Mouse (Mus musculus) hindbrain, embryonic 16.5 days (tissue): ENCODE data around the gene Hcar2. TPM values are rescaled to one million over a fixed set of nuclear protein-coding genes. Genes with fewer than 3 reads are reported as not detected.

Source experiments
- ATAC-seq: fragments of 200-750 bp; cut with Nextera tagmentation; 2 replicates; pipeline ENCODE4 v1.8.0; 2017; ENCODE audit warnings: moderate TSS enrichment, moderate library complexity
- H3K27ac ChIP-seq: fragments of 300-500 bp; sonication (generic); 2 replicates; pipeline ENCODE4 v1.5.1; 2014; ENCODE audit warnings: low read depth, mild to moderate bottlenecking, control low read depth, low read length, moderate library complexity
- H3K27me3 ChIP-seq: fragments of 300-500 bp; sonication (generic); replicated peaks from 2 replicates; pipeline ENCODE4 v1.6.1; 2014; ENCODE audit warnings: low read length; ENCODE audit not compliant: control insufficient read depth, insufficient read depth
- H3K36me3 ChIP-seq: fragments of 300-500 bp; sonication (generic); 2 replicates; pipeline ENCODE4 v1.6.1; 2014; ENCODE audit warnings: mild to moderate bottlenecking, low read length, moderate library complexity, mixed read lengths; ENCODE audit not compliant: control insufficient read depth, insufficient read depth
- H3K4me1 ChIP-seq: fragments of 300-500 bp; sonication (generic); 2 replicates; pipeline ENCODE4 v1.6.1; 2014; ENCODE audit warnings: low read depth, low read length; ENCODE audit not compliant: control insufficient read depth, insufficient read depth
- H3K4me2 ChIP-seq: fragments of 300-500 bp; sonication (generic); 2 replicates; pipeline ENCODE4 v1.6.1; 2014; ENCODE audit warnings: mild to moderate bottlenecking, low read length, control low read depth, moderate library complexity
- H3K4me3 ChIP-seq: fragments of 300-500 bp; sonication (generic); 2 replicates; pipeline ENCODE4 v1.5.1; 2014; ENCODE audit warnings: mild to moderate bottlenecking, low read length, control low read depth, moderate library complexity
- H3K9ac ChIP-seq: fragments of 300-500 bp; sonication (generic); 2 replicates; pipeline ENCODE4 v1.6.1; 2014; ENCODE audit warnings: low read depth, mild to moderate bottlenecking, control low read depth, low read length, moderate library complexity
- H3K9me3 ChIP-seq: fragments of 300-500 bp; sonication (generic); 2 replicates; pipeline ENCODE4 v1.6.1; 2014; ENCODE audit warnings: mild to moderate bottlenecking, low read length, moderate library complexity; ENCODE audit not compliant: control insufficient read depth
- WGBS: fragments of 180-500 bp; shearing (Covaris S2); extraction: QIAGEN DNeasy Blood & Tissue Kit; methylation state at CpG from one replicate; pipeline ENCODE4 v1.1.7; 2014; 5-methylcytosine and 5-hydroxymethylcytosine counted together
- polyA plus RNA-seq: library from polyadenylated mRNA; unstranded; fragments of >200 nt; fragmentation: Nextera tagmentation; extraction: Ambion mirVana; gene quantifications from 2 replicates; pipeline ENCODE4 v1.2.1, GENCODE M21; 2015

Gene Hcar2
- polyA plus RNA-seq, 1 experiment from 2014 or later: not detected

DNA sequence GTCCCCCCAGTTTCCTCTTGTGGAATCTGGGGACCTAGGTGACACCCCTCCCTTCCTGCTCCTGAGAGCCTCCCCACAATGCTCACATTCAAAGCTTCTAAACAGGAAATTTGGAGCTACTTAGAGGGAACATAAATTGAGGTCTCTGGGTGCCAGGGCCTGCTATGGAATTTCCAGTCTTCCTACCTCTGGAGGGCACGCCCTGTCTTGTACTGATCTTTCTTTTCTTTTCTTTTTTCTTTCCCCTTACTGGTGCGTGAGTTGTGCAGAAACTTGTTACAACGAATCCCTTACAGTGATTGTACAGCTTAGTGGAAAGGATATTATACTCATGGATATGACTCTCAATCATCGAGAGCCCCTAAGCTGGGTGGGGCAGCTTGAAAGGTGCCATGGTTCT, 4.3 kb upstream of the Hcar2 start:
- H3K36me3 ChIP-seq: no peaks in the 10 kb centered on the region
- ATAC-seq: no peak
- H3K4me1 ChIP-seq: no peaks in the 10 kb centered on the region
- no peaks in the 10 kb centered on the region for H3K9me3 ChIP-seq
- no peaks in the 10 kb centered on the region for H3K27me3 ChIP-seq
- no peak overlapping the region for H3K4me2 ChIP-seq
- 87% methylated on average over 4 of the region's 4 CpGs for WGBS
- H3K9ac ChIP-seq: no peak overlapping the region
- H3K4me3 ChIP-seq: no peak overlapping the region
- H3K27ac ChIP-seq: no peak overlapping the region

DNA sequence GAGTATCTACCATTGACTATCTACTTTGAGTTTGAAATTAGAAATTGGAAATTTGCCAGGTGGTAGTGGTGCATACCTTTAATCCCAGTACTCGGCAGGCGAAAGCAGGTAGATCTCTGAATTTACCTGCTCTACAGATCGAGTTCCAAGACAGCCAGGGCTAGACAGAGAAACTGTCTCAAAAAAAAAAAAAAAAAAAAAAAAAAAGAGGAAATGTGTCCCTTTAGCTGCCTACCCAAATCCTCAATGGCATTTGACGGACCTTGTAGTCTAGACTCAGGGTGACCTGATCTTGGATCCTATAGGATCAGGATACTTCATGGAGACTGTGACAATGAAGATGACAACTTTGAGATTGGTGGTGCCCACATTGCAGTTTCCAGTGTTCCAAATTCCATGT, 1.2 kb upstream of the Hcar2 start:
- no peaks in the 10 kb centered on the region for H3K27me3 ChIP-seq
- H3K4me1 ChIP-seq: no peaks in the 10 kb centered on the region
- H3K4me3 ChIP-seq: no peak overlapping the region
- H3K9ac ChIP-seq: no peak overlapping the region
- no peaks in the 10 kb centered on the region for H3K36me3 ChIP-seq
- H3K9me3 ChIP-seq: no peaks in the 10 kb centered on the region
- ATAC-seq: no peak
- no peak overlapping the region for H3K27ac ChIP-seq
- H3K4me2 ChIP-seq: no peak overlapping the region
- WGBS: 96% methylated on average over 4 of the region's 4 CpGs

- H3K4me1 ChIP-seq: no peaks in the 10 kb centered on the region
- H3K9ac ChIP-seq: no peak overlapping the region
- no peak overlapping the region for H3K4me3 ChIP-seq
- WGBS: 92% methylated on average over 14 of the region's 14 CpGs
- H3K27ac ChIP-seq: no peak overlapping the region
- no peak overlapping the region for H3K4me2 ChIP-seq
- ATAC-seq: no peak
- H3K27me3 ChIP-seq: no peaks in the 10 kb centered on the region
- H3K9me3 ChIP-seq: no peaks in the 10 kb centered on the region
- H3K36me3 ChIP-seq: no peaks in the 10 kb centered on the region
Observed at GRCm38 (mm10) chr5:123863934-123864333, 1.4 kb downstream of the Hcar2 start.

DNA sequence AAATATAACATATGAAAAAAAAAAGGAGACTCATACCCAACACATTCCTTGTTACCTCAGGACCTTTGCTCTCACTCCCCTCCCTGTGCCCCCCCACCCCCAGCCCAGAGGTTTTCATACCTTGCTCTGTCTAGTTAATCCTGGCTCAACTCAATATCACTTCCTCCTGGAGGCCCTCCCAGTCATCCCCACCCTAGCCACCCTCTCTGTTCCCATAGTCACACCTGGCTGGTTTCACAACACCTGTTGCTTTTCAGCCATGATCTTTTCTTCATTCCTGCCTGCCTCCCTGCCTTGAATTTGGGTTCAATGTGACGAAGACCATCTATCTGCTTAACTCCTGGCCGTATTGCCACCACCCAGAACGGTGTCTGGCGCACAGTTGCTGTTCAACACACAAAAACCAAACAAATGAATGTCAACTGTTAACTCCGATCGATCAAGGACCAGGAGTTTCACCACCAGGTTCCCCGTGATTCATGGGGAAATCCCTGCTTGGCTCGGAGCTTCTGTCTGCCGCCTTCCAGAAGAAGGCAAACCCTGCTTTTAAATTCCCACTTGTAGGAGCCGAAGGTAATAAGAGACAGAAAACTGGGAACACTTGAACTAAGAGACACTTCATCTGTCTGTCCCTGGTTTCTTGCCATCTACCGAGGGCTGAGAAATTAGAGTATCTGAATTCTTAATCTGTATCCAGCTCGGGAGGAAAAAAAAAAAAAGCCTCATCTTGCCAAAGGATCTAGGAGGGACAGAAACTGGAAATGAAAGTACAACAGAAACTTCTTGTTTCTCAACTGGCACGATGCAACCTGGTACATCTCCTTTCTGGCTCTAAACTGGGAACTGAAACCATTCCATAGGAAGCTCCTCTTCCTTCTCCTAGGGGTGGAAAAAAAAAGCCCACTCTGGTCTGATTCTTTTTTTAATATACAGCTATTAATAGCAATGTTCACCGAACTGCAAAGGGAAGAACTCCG, 2.6 kb downstream of the Hcar2 start:
- Histone ChIP-seq H3K36me3 (no peaks in the 10 kb centered on the region), H3K9ac (no peak overlapping the region), H3K9me3 (no peaks in the 10 kb centered on the region), H3K4me3 (no peak overlapping the region), H3K4me1 (no peaks in the 10 kb centered on the region), H3K4me2 (no peak overlapping the region), H3K27me3 (no peaks in the 10 kb centered on the region), H3K27ac (no peak overlapping the region)
- no peak for ATAC-seq
- 83% methylated on average over 15 of the region's 15 CpGs for WGBS

- Histone ChIP-seq H3K27me3 (no peaks in the 10 kb centered on the region), H3K9me3 (no peaks in the 10 kb centered on the region), H3K4me1 (no peaks in the 10 kb centered on the region), H3K36me3 (no peaks in the 10 kb centered on the region), H3K27ac (no peak overlapping the region), H3K4me2 (no peak overlapping the region), H3K9ac (no peak overlapping the region), H3K4me3 (no peak overlapping the region)
- no peak for ATAC-seq
- 86% methylated on average over 11 of the region's 11 CpGs for WGBS
Observed at GRCm38 (mm10) chr5:123858798-123859197, 6.5 kb downstream of the Hcar2 start.

DNA sequence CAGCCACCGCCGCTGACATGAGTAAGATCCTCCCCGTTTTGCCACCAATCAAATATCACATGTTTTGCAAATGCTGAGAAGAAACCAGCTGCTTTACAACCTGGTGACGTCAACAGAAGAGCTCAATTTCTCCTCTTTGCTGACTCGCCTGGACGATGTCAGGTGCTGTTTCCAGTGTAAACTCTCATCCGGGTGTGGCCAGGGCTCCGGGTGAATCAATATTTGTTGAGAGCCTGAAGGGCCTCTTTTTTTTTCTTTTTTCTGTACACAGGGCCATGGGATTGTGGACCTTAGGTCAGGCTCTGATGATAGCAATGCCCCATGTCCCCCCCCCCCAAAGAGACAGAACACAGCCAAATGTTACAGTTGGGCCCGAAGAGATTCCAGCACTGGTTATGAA, 10.8 kb downstream of the Hcar2 start:
- Histone ChIP-seq H3K9me3 (no peaks in the 10 kb centered on the region), H3K4me2 (no peak overlapping the region), H3K36me3 (no peaks in the 10 kb centered on the region), H3K4me3 (no peak overlapping the region), H3K4me1 (no peaks in the 10 kb centered on the region), H3K9ac (no peak overlapping the region), H3K27me3 (no peaks in the 10 kb centered on the region), H3K27ac (no peak overlapping the region)
- WGBS: 89% methylated on average over 9 of the region's 9 CpGs
- ATAC-seq: no peak

GRCm38 (mm10) chr5:123853877-123854504, 11.3 kb downstream of the Hcar2 start:
- Histone ChIP-seq H3K9ac (no peak overlapping the region), H3K27me3 (no peaks in the 10 kb centered on the region), H3K36me3 (no peaks in the 10 kb centered on the region), H3K4me2 (no peak overlapping the region), H3K9me3 (no peaks in the 10 kb centered on the region), H3K27ac (no peak overlapping the region), H3K4me1 (no peaks in the 10 kb centered on the region), H3K4me3 (no peak overlapping the region)
- no peak for ATAC-seq
- 90% methylated on average over 11 of the region's 11 CpGs for WGBS

DNA sequence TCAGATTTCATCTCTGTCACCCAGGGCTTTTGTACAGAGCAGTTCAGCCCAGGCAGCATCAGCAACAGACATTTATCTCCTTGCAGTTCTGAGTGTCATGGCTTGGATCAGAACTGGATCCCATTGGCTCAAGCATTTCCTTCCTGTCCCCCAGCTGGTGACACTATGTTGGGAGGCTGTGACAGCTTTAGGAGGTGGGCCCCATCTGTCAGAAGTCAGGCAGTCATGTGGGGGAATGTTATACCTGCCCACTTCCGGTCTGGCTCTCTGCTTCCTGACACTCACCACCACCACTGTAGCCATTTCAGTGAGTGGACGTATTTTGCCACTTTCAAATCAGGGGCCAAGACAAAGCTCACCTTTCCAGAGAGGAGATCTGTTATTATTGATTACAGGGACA, 13.9 kb downstream of the Hcar2 start:
- Histone ChIP-seq H3K36me3 (no peaks in the 10 kb centered on the region), H3K9ac (no peak overlapping the region), H3K4me2 (no peak overlapping the region), H3K4me1 (no peaks in the 10 kb centered on the region), H3K27me3 (no peaks in the 10 kb centered on the region), H3K27ac (no peak overlapping the region), H3K4me3 (no peak overlapping the region), H3K9me3 (no peaks in the 10 kb centered on the region)
- 68% methylated on average over 2 of the region's 2 CpGs for WGBS
- no peak for ATAC-seq

- no peaks in the 10 kb centered on the region for H3K9me3 ChIP-seq
- no peaks in the 10 kb centered on the region for H3K36me3 ChIP-seq
- no peak overlapping the region for H3K4me3 ChIP-seq
- no peaks in the 10 kb centered on the region for H3K4me1 ChIP-seq
- ATAC-seq: no peak
- no peaks in the 10 kb centered on the region for H3K27me3 ChIP-seq
- no peak overlapping the region for H3K27ac ChIP-seq
- H3K4me2 ChIP-seq: no peak overlapping the region
- WGBS: 89% methylated on average over 14 of the region's 14 CpGs
- H3K9ac ChIP-seq: no peak overlapping the region
Observed at GRCm38 (mm10) chr5:123844316-123844715, 21.0 kb downstream of the Hcar2 start.
